Comparison of ENCODE assay signal across 13 mouse cellular contexts in the genomic region with DNA sequence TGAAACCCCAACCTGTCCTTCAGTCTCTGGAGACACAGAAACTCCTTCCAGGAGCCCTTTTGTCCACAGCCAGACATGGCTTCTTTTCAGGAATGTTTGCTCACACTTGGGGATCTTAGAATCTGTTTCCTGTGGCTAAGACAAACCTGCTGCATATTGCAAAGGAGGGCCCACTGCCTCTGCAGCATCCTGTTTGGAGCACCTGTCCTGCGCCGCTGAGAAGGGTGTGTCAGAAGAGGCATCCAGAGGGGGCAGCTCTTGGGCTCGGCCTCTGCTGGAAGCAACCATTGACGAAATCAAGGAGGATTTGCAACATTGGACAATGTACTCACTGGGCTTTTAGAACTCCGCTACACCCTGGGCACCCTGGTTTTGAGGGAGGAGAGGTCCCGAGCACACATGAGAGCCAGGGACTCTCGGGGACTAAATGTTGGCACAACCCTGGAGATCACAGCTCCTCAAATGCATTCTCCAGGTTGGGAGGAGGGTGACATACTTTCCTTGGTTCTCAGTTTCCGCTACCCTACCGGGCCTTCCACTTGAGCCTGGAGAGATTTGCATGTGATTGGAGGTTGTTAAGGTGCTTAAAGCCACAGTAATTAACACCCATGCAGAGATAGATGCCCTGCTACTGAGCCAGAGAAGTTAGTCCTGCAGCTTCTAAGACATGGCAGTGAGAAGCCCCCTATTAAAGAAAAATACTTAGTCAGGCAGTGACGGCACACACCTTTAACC.
"Had no signal": no experiment of that assay in that cellular context is flagged by ENCODE, and none has a peak within 500 bp of the region (broad histone marks: within the 10 kb centered on the region; RNA-seq: fewer than 3 reads in every experiment).

No protein-coding gene starts in this region.

- H3K9me3 ChIP-seq: limb, embryonic 10.5 days; liver, embryonic 12.5 days; midbrain, embryonic 10.5 days; neural tube, embryonic 13.5 days had no signal

- DNase-seq: kidney, postnatal 25 days; lung, embryonic 14.5 days; lung, postnatal 10 days; lung, postnatal 4 days; midbrain, embryonic 14.5 days; right cerebral cortex, postnatal 14 days; thymus, adult 18-20 months; thymus, postnatal 14 days had no signal

- H3K36me3 ChIP-seq: limb, embryonic 10.5 days; liver, embryonic 12.5 days; midbrain, embryonic 10.5 days; neural tube, embryonic 13.5 days had no signal

- H3K9ac ChIP-seq: liver, embryonic 12.5 days; lung, embryonic 14.5 days had no signal

- H3K4me2 ChIP-seq: liver, embryonic 12.5 days; lung, embryonic 14.5 days; neural tube, embryonic 13.5 days had no signal

- H3K4me3 ChIP-seq: left cerebral cortex, adult 2 months; limb, embryonic 10.5 days; liver, embryonic 12.5 days; midbrain, embryonic 10.5 days; neural tube, embryonic 13.5 days had no signal

- H3K27ac ChIP-seq: left cerebral cortex, adult 2 months; limb, embryonic 10.5 days; liver, embryonic 12.5 days; midbrain, embryonic 10.5 days; neural tube, embryonic 13.5 days had no signal

- ATAC-seq: liver, embryonic 12.5 days had no signal
